Mouse (Mus musculus): ENCODE measurements around the gene Krt87. TPM values are rescaled to one million over a fixed set of nuclear protein-coding genes. Genes with fewer than 3 reads are reported as not detected.
A peak's percentile ranks its signal among the peaks of the same experiment; 100 is the strongest.

Gene Krt87
- polyA plus RNA-seq (2012; rRNA removed) (0.73 and 1.5 TPM in 2 replicates), polyA plus RNA-seq (2014; fragmentation: Nextera tagmentation; extraction: Ambion mirVana) (0.61 and 0.89 TPM in 2 replicates)

- H3K36me3 ChIP-seq (ENCODE audit: control insufficient read depth, insufficient read depth, low read length), result no peaks in the 10 kb centered on the region
- no peaks in the 10 kb centered on the region for H3K9me3 ChIP-seq (ENCODE audit: control insufficient read depth, low read length)
- peak within 1 kb of the TSS; percentile 41 for H3K4me2 ChIP-seq (replicated peaks; ENCODE audit: low read depth, low read length, severe bottlenecking)
- H3K27me3 ChIP-seq (ENCODE audit: control insufficient read depth, insufficient read depth, low read length), result peaks cover 10% of the 10 kb centered on the region; the same call in 1 of the 2 replicates
- peak within 1 kb of the TSS; percentile 58 for H3K27ac ChIP-seq (replicated peaks; ENCODE audit: low read depth, low read length)
- ATAC-seq (ENCODE audit: low FRiP score, low read depth) (no peak), DNase-seq (ENCODE audit: low spot score) (no peak)
- WGBS, result 1% methylated on average over 33 of the region's 34 CpGs
- peak within 1 kb of the TSS; percentile 31; the same call in 1 of the 2 replicates for H3K9ac ChIP-seq (ENCODE audit: low read depth, low read length, severe bottlenecking)
- H3K4me3 ChIP-seq (replicated peaks; ENCODE audit: low read length), result peak within 1 kb of the TSS; percentile 29
- peaks cover 4% of the 10 kb centered on the region; the same call in 1 of the 2 replicates for H3K4me1 ChIP-seq (ENCODE audit: control insufficient read depth, insufficient read depth, low read length)
- TF ChIP-seq POLR2A (IDR thresholded peaks at IDR 0.05; ENCODE audit: borderline replicate concordance, extremely low read depth, insufficient read depth, insufficient read length), result no peak
Observed at GRCm38 (mm10) chr15:101438555-101438954, at the start of gene Krt87. Krt87 (minus strand) TSS chr15:101438804.

- no peak for ATAC-seq (ENCODE audit: low FRiP score, low read depth)
- H3K9ac ChIP-seq (ENCODE audit: low read depth, low read length, severe bottlenecking), result no peak overlapping the region
- H3K4me1 ChIP-seq (ENCODE audit: control insufficient read depth, insufficient read depth, low read length), result no peaks in the 10 kb centered on the region
- H3K27ac ChIP-seq (replicated peaks; ENCODE audit: low read depth, low read length), result no peak overlapping the region
- no peak for DNase-seq (ENCODE audit: low spot score)
- TF ChIP-seq POLR2A (IDR thresholded peaks at IDR 0.05; ENCODE audit: borderline replicate concordance, extremely low read depth, insufficient read depth, insufficient read length), result no peak
- no peak overlapping the region for H3K4me3 ChIP-seq (replicated peaks; ENCODE audit: low read length)
- H3K9me3 ChIP-seq (ENCODE audit: control insufficient read depth, low read length), result no peaks in the 10 kb centered on the region
- H3K36me3 ChIP-seq (ENCODE audit: control insufficient read depth, insufficient read depth, low read length), result no peaks in the 10 kb centered on the region
- no peak overlapping the region for H3K4me2 ChIP-seq (replicated peaks; ENCODE audit: low read depth, low read length, severe bottlenecking)
- H3K27me3 ChIP-seq (ENCODE audit: control insufficient read depth, insufficient read depth, low read length), result no peaks in the 10 kb centered on the region
- WGBS, result 75% methylated on average over 11 of the region's 11 CpGs
Observed at GRCm38 (mm10) chr15:101485911-101486635, 47.5 kb upstream of the Krt87 start.

- ATAC-seq (ENCODE audit: low FRiP score, low read depth) (no peak), DNase-seq (ENCODE audit: low spot score) (no peak)
- Histone ChIP-seq H3K4me2 (replicated peaks; ENCODE audit: low read depth, low read length, severe bottlenecking) (no peak overlapping the region), H3K4me1 (ENCODE audit: control insufficient read depth, insufficient read depth, low read length) (no peaks in the 10 kb centered on the region), H3K27ac (replicated peaks; ENCODE audit: low read depth, low read length) (no peak overlapping the region), H3K27me3 (ENCODE audit: control insufficient read depth, insufficient read depth, low read length) (no peaks in the 10 kb centered on the region), H3K36me3 (ENCODE audit: control insufficient read depth, insufficient read depth, low read length) (no peaks in the 10 kb centered on the region), H3K9ac (ENCODE audit: low read depth, low read length, severe bottlenecking) (no peak overlapping the region), H3K9me3 (ENCODE audit: control insufficient read depth, low read length) (no peaks in the 10 kb centered on the region), H3K4me3 (replicated peaks; ENCODE audit: low read length) (no peak overlapping the region)
- TF ChIP-seq POLR2A (IDR thresholded peaks at IDR 0.05; ENCODE audit: borderline replicate concordance, extremely low read depth, insufficient read depth, insufficient read length), result no peak
- 53% methylated on average over 1 of the region's 1 CpGs for WGBS
Observed at GRCm38 (mm10) chr15:101484939-101485338, 46.3 kb upstream of the Krt87 start.

- TF ChIP-seq POLR2A (IDR thresholded peaks at IDR 0.05; ENCODE audit: borderline replicate concordance, extremely low read depth, insufficient read depth, insufficient read length), result no peak
- no peak for DNase-seq (ENCODE audit: low spot score)
- no peak overlapping the region for H3K9ac ChIP-seq (ENCODE audit: low read depth, low read length, severe bottlenecking)
- H3K4me3 ChIP-seq (replicated peaks; ENCODE audit: low read length), result no peak overlapping the region
- no peak overlapping the region for H3K4me2 ChIP-seq (replicated peaks; ENCODE audit: low read depth, low read length, severe bottlenecking)
- 0 out of 2 replicates have a peak, but pooled peaks cover 4% of the 10 kb centered on the region for H3K4me1 ChIP-seq (ENCODE audit: control insufficient read depth, insufficient read depth, low read length)
- no peaks in the 10 kb centered on the region for H3K36me3 ChIP-seq (ENCODE audit: control insufficient read depth, insufficient read depth, low read length)
- peaks cover 7% of the 10 kb centered on the region; the same call in 1 of the 2 replicates for H3K27me3 ChIP-seq (ENCODE audit: control insufficient read depth, insufficient read depth, low read length)
- ATAC-seq (ENCODE audit: low FRiP score, low read depth), result no peak
- no peaks in the 10 kb centered on the region for H3K9me3 ChIP-seq (ENCODE audit: control insufficient read depth, low read length)
- H3K27ac ChIP-seq (replicated peaks; ENCODE audit: low read depth, low read length), result no peak overlapping the region
- WGBS, result 63% methylated on average over 1 of the region's 1 CpGs
Observed at GRCm38 (mm10) chr15:101483646-101484045, 45.0 kb upstream of the Krt87 start.

GRCm38 (mm10) chr15:101482056-101482455 is 43.5 kb upstream of the Krt87 start:
- Histone ChIP-seq H3K9ac (ENCODE audit: low read depth, low read length, severe bottlenecking) (no peak overlapping the region), H3K27ac (replicated peaks; ENCODE audit: low read depth, low read length) (no peak overlapping the region), H3K27me3 (ENCODE audit: control insufficient read depth, insufficient read depth, low read length) (peaks cover 9% of the 10 kb centered on the region; the same call in 1 of the 2 replicates), H3K4me2 (replicated peaks; ENCODE audit: low read depth, low read length, severe bottlenecking) (no peak overlapping the region), H3K4me3 (replicated peaks; ENCODE audit: low read length) (no peak overlapping the region), H3K4me1 (ENCODE audit: control insufficient read depth, insufficient read depth, low read length) (0 out of 2 replicates have a peak, but pooled peaks cover 4% of the 10 kb centered on the region), H3K36me3 (ENCODE audit: control insufficient read depth, insufficient read depth, low read length) (no peaks in the 10 kb centered on the region), H3K9me3 (ENCODE audit: control insufficient read depth, low read length) (no peaks in the 10 kb centered on the region)
- DNase-seq (ENCODE audit: low spot score), result no peak
- 47% methylated on average over 4 of the region's 4 CpGs for WGBS
- TF ChIP-seq POLR2A (IDR thresholded peaks at IDR 0.05; ENCODE audit: borderline replicate concordance, extremely low read depth, insufficient read depth, insufficient read length), result no peak
- no peak for ATAC-seq (ENCODE audit: low FRiP score, low read depth)

Data from limb, embryonic 14.5 days (tissue).